Mouse (Mus musculus) thymus, adult 18-20 months (tissue): ENCODE data around the gene C5ar2.

Experiments
- DNase-seq, 2 experiments: peaks; one replicate each; pipeline ENCODE4 v3.0.0; 2022; ENCODE audit warnings: mixed read lengths in 2 of 2

C5ar2 gene

DNA sequence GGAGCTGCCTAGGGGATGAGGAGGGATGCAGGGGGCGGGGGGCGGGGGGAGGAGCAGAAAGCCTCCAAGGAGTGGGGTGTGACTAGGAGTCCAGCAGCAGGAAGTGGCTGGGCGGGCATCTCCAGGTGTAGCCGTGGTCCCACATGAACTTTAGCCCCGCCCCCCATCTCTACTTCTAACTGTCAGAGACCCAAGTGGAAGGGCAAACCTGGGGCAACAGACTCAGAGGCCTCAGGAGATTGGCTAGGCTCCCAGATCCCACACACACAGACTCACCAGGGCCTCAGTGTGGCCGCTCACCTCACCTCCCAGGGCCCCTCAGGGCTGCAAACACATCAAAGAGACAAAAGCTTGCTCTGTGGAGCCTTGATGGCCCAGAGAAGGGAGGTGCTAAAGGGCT, 47.3 kb downstream of the C5ar2 start:
- no peak for DNase-seq

DNA sequence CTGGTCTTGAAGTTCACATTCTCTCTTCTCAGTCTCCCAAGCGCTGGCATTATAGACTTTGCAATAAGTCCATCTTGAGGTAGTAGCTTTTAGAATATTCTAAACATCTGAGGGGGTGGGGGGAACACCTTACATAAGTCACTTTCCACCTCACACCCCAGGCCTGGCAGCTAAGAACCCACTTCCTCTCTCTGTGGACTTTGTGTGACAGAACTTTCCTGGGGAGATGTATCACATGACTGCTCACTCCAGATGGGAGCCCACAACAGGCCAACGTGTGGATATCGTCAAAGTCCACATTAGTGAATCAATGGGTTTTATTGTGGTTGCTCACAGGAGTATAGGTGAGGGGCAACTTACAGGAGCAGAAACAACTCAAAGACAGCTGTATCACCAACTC, 50.3 kb downstream of the C5ar2 start:
- no peak for DNase-seq

DNA sequence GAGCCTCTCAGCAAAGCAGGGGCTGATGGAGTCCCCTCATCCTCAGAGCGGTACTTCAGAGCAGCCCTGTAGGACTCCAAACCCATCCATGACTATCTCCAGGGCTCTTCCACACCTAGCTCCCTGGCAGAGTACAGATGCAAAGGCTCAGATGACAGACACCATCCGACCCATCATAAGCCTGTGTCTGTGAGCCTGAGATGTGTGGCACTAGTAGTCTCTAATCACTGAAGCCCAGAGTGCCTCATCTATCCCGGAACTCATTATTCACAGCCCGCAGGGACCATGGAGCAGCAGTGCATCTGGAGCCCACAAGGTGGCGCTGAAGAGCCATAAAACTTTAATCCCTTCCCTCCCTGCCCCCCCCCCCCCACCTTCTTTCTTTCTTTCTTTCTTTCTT, 51.6 kb downstream of the C5ar2 start:
- DNase-seq = peak in 1 of 2 experiments; percentile 56

DNA sequence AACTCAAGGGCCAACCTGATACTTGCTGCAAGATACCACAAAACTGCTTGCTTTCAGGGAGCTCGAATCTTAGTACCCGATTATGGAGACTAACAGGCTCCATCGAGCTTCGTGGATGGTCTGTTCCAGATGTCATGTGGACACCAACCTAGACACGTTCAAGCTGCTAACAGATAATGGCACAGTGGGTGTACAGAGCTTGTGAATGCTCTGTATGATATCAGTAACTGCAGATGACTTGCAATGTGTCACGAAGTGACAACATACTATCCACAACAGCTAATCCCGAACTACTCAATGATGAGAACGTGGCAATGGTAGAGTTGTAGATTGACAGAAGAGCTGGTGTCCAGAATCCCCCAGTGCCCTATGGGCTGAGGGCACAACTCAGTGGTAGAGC, 56.5 kb downstream of the C5ar2 start:
- no peak for DNase-seq
